Mouse (Mus musculus): ENCODE results near the gene Fgfr2. TPM values are rescaled to one million over a fixed set of nuclear protein-coding genes. Genes with fewer than 3 reads are reported as not detected.
A peak's percentile ranks its signal among the peaks of the same experiment; 100 is the strongest.

Fgfr2 gene
- polyA plus RNA-seq, 1 experiment: 1.7 TPM

DNA sequence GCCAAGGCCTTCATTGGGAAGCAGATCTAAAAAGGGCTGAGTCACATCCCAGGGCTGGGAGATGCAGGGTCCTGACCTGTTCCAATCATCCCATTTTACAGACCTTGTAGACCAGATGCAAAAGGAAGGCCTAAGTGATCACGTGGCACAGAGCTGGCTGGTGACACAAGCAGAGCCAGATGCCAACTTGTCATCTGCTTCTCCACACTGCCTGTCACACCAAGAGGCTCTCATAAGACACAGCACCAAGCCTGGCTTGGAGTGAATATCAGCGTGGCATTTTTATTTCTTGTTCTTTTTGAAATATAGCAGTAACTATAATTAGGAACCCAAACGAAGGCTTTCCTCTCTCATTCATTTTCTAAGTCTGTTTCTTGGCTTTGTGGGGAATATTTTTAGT, 858.4 kb downstream of the Fgfr2 start:
- no peaks in the 10 kb centered on the region for H3K27me3 ChIP-seq (ENCODE audit: control insufficient read depth, insufficient read depth, insufficient read length)
- peaks cover 7% of the 10 kb centered on the region for H3K36me3 ChIP-seq (ENCODE audit: control insufficient read depth, insufficient read depth)
- TF ChIP-seq MYOG (IDR thresholded peaks at IDR 0.05; ENCODE audit: control insufficient read depth, extremely low read depth, insufficient read length) (no peak), CTCF (IDR thresholded peaks at IDR 0.05; ENCODE audit: control insufficient read depth, insufficient read depth, insufficient read length) (no peak)
- H3ac ChIP-seq (ENCODE audit: control insufficient read depth, insufficient read length, low read depth): no peak overlapping the region
- H3K79me2 ChIP-seq (ENCODE audit: control insufficient read depth, insufficient read depth): no peaks in the 10 kb centered on the region
- no peaks in the 10 kb centered on the region for H3K79me3 ChIP-seq (ENCODE audit: low read depth)
- no peak overlapping the region for H3K4me3 ChIP-seq (ENCODE audit: insufficient read depth, poor library complexity, severe bottlenecking)

DNA sequence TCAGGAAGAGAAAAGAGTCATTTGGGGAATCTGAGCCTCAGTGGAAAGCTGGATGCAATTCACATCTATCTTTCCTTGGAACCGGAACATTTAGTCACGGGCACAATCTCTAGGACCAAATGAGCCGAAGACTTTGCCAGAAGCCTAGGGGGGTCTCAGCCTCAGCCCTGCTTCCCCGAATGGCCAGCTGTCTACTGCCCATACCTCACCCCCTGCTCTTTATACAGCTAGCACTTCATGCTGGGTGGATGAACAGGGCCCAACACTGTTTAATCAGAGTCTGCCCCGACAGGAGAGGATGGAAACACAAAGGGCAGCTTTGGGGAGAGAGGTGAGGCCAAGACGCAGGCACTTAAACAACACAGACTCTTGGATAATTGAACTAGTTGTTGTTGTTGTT, 860.0 kb downstream of the Fgfr2 start:
- TF ChIP-seq CEBPB (IDR thresholded peaks at IDR 0.05; ENCODE audit: low read depth) (no peak), MAX (IDR thresholded peaks at IDR 0.05) (no peak), MYOG (IDR thresholded peaks at IDR 0.05; ENCODE audit: control insufficient read depth, extremely low read depth, insufficient read length) (no peak), FOSL1 (IDR thresholded peaks at IDR 0.05; ENCODE audit: insufficient read depth, low read length, poor library complexity, severe bottlenecking) (no peak), CTCF (IDR thresholded peaks at IDR 0.05; ENCODE audit: control insufficient read depth, insufficient read depth, insufficient read length) (no peak), USF1 (IDR thresholded peaks at IDR 0.05; ENCODE audit: low read depth) (no peak), MYOD1 (IDR thresholded peaks at IDR 0.05; ENCODE audit: control insufficient read depth, insufficient read length, low read depth) (no peak)
- Histone ChIP-seq H3ac (ENCODE audit: control insufficient read depth, insufficient read length, low read depth) (no peak overlapping the region), H3K27me3 (ENCODE audit: control insufficient read depth, insufficient read depth, insufficient read length) (no peaks in the 10 kb centered on the region), H3K36me3 (ENCODE audit: control insufficient read depth, insufficient read depth) (peaks cover 7% of the 10 kb centered on the region), H3K4me3 (ENCODE audit: insufficient read depth, poor library complexity, severe bottlenecking) (no peak overlapping the region), H3K79me3 (ENCODE audit: low read depth) (no peaks in the 10 kb centered on the region), H3K79me2 (ENCODE audit: control insufficient read depth, insufficient read depth) (no peaks in the 10 kb centered on the region)

DNA sequence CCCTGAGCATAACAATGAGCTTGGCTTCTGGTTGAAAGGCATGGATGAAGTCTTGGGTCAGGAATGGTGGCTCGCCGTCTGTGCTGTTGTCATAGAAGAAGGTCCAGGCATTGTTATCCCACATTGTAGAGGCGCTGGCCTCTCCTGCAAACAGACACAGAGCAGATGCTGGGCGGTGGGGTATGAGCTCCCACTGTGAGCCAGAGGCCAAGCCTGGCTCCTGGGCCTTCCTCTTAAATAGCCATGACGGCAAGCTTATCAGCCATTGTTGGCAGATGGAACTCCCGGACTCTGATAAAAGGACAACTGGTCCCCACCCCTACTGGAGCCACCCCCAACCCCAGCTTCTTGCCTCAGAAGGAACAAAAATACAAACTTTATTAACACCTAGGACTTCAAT, 860.5 kb downstream of the Fgfr2 start:
- Histone ChIP-seq H3K4me3 (ENCODE audit: insufficient read depth, poor library complexity, severe bottlenecking) (no peak overlapping the region), H3ac (ENCODE audit: control insufficient read depth, insufficient read length, low read depth) (no peak overlapping the region), H3K79me2 (ENCODE audit: control insufficient read depth, insufficient read depth) (no peaks in the 10 kb centered on the region), H3K79me3 (ENCODE audit: low read depth) (no peaks in the 10 kb centered on the region), H3K27me3 (ENCODE audit: control insufficient read depth, insufficient read depth, insufficient read length) (no peaks in the 10 kb centered on the region), H3K36me3 (ENCODE audit: control insufficient read depth, insufficient read depth) (peaks cover 7% of the 10 kb centered on the region)
- no peak for TF ChIP-seq USF1 (IDR thresholded peaks at IDR 0.05; ENCODE audit: low read depth)
- TF ChIP-seq CEBPB (IDR thresholded peaks at IDR 0.05; ENCODE audit: low read depth): no peak
- no peak for TF ChIP-seq MYOG (IDR thresholded peaks at IDR 0.05; ENCODE audit: control insufficient read depth, extremely low read depth, insufficient read length)
- no peak for TF ChIP-seq MYOD1 (IDR thresholded peaks at IDR 0.05; ENCODE audit: control insufficient read depth, insufficient read length, low read depth)
- no peak for TF ChIP-seq CTCF (IDR thresholded peaks at IDR 0.05; ENCODE audit: control insufficient read depth, insufficient read depth, insufficient read length)
- no peak for TF ChIP-seq MAX (IDR thresholded peaks at IDR 0.05)
- TF ChIP-seq FOSL1 (IDR thresholded peaks at IDR 0.05; ENCODE audit: insufficient read depth, low read length, poor library complexity, severe bottlenecking): no peak

DNA sequence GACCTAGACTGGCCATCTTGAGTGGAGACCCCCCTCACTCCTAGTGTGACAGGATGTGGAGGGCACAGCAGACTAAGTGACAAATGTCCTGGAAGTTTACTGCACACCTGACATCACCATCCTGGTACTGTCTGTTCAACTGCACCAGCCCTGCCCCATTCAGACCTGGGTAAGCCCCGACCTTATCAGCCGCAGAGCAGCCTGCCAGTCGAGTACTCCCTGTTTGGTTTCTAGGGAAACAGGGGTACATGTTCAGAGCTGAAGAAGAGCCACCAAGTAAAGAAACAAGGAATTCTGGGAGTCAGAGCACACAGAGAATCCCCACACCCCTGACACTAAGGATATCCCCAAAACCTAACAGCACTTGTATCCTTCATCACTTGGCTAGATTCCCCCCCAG, 861.3 kb downstream of the Fgfr2 start:
- TF ChIP-seq MAX (IDR thresholded peaks at IDR 0.05) (no peak), CTCF (IDR thresholded peaks at IDR 0.05; ENCODE audit: control insufficient read depth, insufficient read depth, insufficient read length) (no peak), MYOG (IDR thresholded peaks at IDR 0.05; ENCODE audit: control insufficient read depth, extremely low read depth, insufficient read length) (no peak)
- H3K4me3 ChIP-seq (ENCODE audit: insufficient read depth, poor library complexity, severe bottlenecking): no peak overlapping the region
- H3K36me3 ChIP-seq (ENCODE audit: control insufficient read depth, insufficient read depth): peaks cover 7% of the 10 kb centered on the region
- no peak overlapping the region for H3ac ChIP-seq (ENCODE audit: control insufficient read depth, insufficient read length, low read depth)
- H3K79me3 ChIP-seq (ENCODE audit: low read depth): no peaks in the 10 kb centered on the region
- H3K79me2 ChIP-seq (ENCODE audit: control insufficient read depth, insufficient read depth): no peaks in the 10 kb centered on the region
- no peaks in the 10 kb centered on the region for H3K27me3 ChIP-seq (ENCODE audit: control insufficient read depth, insufficient read depth, insufficient read length)

DNA sequence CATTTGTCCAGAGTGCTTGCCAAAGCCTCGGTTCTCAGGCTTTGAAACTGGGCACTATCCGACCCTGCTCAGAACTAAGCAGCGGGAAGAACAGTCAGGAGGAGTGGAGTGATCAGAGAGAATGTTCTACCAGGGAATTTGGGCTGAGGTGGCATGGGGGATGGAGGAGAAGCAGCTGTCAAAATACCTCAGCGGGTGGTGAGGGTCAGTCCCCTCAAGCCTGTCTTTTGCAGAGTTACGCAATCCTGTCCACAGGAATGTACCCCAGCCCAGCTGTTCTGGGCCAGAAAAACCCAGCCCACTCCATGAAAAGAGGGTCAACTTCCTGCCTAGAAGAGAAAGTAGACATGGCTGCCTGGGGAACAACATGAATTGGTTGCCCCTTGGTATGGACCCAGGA, 862.5 kb downstream of the Fgfr2 start:
- no peak for TF ChIP-seq FOSL1 (IDR thresholded peaks at IDR 0.05; ENCODE audit: insufficient read depth, low read length, poor library complexity, severe bottlenecking)
- no peak for TF ChIP-seq USF1 (IDR thresholded peaks at IDR 0.05; ENCODE audit: low read depth)
- no peak for TF ChIP-seq MYOG (IDR thresholded peaks at IDR 0.05; ENCODE audit: control insufficient read depth, extremely low read depth, insufficient read length)
- TF ChIP-seq MAX (IDR thresholded peaks at IDR 0.05): no peak
- peak; percentile 95 for TF ChIP-seq MYOD1 (IDR thresholded peaks at IDR 0.05; ENCODE audit: control insufficient read depth, insufficient read length, low read depth)
- TF ChIP-seq CEBPB (IDR thresholded peaks at IDR 0.05; ENCODE audit: low read depth): peak; percentile 85
- TF ChIP-seq CTCF (IDR thresholded peaks at IDR 0.05; ENCODE audit: control insufficient read depth, insufficient read depth, insufficient read length): no peak
- Histone ChIP-seq H3K79me3 (ENCODE audit: low read depth) (no peaks in the 10 kb centered on the region), H3K4me3 (ENCODE audit: insufficient read depth, poor library complexity, severe bottlenecking) (no peak overlapping the region), H3K27me3 (ENCODE audit: control insufficient read depth, insufficient read depth, insufficient read length) (no peaks in the 10 kb centered on the region), H3ac (ENCODE audit: control insufficient read depth, insufficient read length, low read depth) (no peak overlapping the region), H3K36me3 (ENCODE audit: control insufficient read depth, insufficient read depth) (peaks cover 5% of the 10 kb centered on the region), H3K79me2 (ENCODE audit: control insufficient read depth, insufficient read depth) (no peaks in the 10 kb centered on the region)

DNA sequence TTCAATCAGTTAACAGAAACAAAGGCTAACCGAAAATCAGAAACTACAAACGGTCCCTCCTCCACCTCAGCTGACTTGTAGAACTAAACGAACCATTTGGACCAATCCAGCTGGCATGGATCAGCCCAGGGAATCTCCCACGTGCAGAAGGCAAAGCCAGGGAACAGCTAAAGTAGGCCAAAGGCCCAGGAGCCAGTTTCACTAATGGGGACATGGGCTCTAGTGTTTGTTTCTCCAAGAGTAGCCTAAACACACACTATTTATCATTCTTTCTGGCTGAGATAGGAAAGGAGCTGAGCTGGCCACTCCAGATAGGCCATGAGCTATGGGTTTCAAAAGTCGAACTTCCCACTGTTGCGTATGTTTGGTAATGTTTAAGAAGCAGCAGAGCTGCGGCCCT, 864.3 kb downstream of the Fgfr2 start:
- H3K27me3 ChIP-seq (ENCODE audit: control insufficient read depth, insufficient read depth, insufficient read length): no peaks in the 10 kb centered on the region
- H3K79me2 ChIP-seq (ENCODE audit: control insufficient read depth, insufficient read depth): no peaks in the 10 kb centered on the region
- no peaks in the 10 kb centered on the region for H3K79me3 ChIP-seq (ENCODE audit: low read depth)
- no peak overlapping the region for H3K4me3 ChIP-seq (ENCODE audit: insufficient read depth, poor library complexity, severe bottlenecking)
- no peak overlapping the region for H3ac ChIP-seq (ENCODE audit: control insufficient read depth, insufficient read length, low read depth)
- no peaks in the 10 kb centered on the region for H3K36me3 ChIP-seq (ENCODE audit: control insufficient read depth, insufficient read depth)
- TF ChIP-seq USF1 (IDR thresholded peaks at IDR 0.05; ENCODE audit: low read depth) (no peak), MYOG (IDR thresholded peaks at IDR 0.05; ENCODE audit: control insufficient read depth, extremely low read depth, insufficient read length) (no peak), MAX (IDR thresholded peaks at IDR 0.05) (no peak), CEBPB (IDR thresholded peaks at IDR 0.05; ENCODE audit: low read depth) (no peak), FOSL1 (IDR thresholded peaks at IDR 0.05; ENCODE audit: insufficient read depth, low read length, poor library complexity, severe bottlenecking) (no peak), CTCF (IDR thresholded peaks at IDR 0.05; ENCODE audit: control insufficient read depth, insufficient read depth, insufficient read length) (no peak), MYOD1 (IDR thresholded peaks at IDR 0.05; ENCODE audit: control insufficient read depth, insufficient read length, low read depth) (no peak)
